Mouse (Mus musculus) forebrain, embryonic 16.5 days (tissue): ENCODE measurements at regions not wholly inside any gene's neighbourhood (a gene's known extent, or its start where the extent isn't known, plus 50 kb on each side); places are given as distances from the start of the nearest gene placed in this dataset.

Source experiments
- ATAC-seq: fragments of 200-750 bp; cut with Nextera tagmentation; 2 replicates; pipeline ENCODE4 v1.8.0; 2017; ENCODE audit warnings: mild to moderate bottlenecking, moderate library complexity
- H3K27ac ChIP-seq: fragments of 300-500 bp; sonication (generic); 2 replicates; pipeline ENCODE4 v1.5.1; 2014; ENCODE audit warnings: low read length, control low read depth
- H3K27me3 ChIP-seq: fragments of 300-500 bp; sonication (generic); replicated peaks from 2 replicates; pipeline ENCODE4 v1.6.1; 2014; ENCODE audit warnings: low read length; ENCODE audit not compliant: control insufficient read depth, insufficient read depth
- H3K36me3 ChIP-seq: fragments of 300-500 bp; sonication (generic); 2 replicates; pipeline ENCODE4 v1.6.1; 2014; ENCODE audit not compliant: control insufficient read depth, insufficient read depth
- H3K4me1 ChIP-seq: fragments of 300-500 bp; sonication (generic); replicated peaks from 2 replicates; pipeline ENCODE4 v1.6.1; 2014; ENCODE audit warnings: low read length; ENCODE audit not compliant: control insufficient read depth, insufficient read depth
- H3K4me2 ChIP-seq: fragments of 300-500 bp; sonication (generic); 2 replicates; pipeline ENCODE4 v1.6.1; 2014; ENCODE audit warnings: mild to moderate bottlenecking, low read length, control low read depth
- H3K4me3 ChIP-seq: fragments of 300-500 bp; sonication (generic); replicated peaks from 2 replicates; pipeline ENCODE4 v1.5.1; 2014; ENCODE audit warnings: mild to moderate bottlenecking, low read length, control low read depth
- H3K9ac ChIP-seq: fragments of 300-500 bp; sonication (generic); replicated peaks from 2 replicates; pipeline ENCODE4 v1.6.1; 2014; ENCODE audit warnings: low read depth, low read length, control low read depth
- H3K9me3 ChIP-seq: fragments of 300-500 bp; sonication (generic); 2 replicates; pipeline ENCODE4 v1.6.1; 2016; ENCODE audit warnings: low read length; ENCODE audit not compliant: control insufficient read depth
- WGBS: fragments of 180-500 bp; shearing (Covaris S2); extraction: QIAGEN DNeasy Blood & Tissue Kit; methylation state at CpG from one replicate; pipeline ENCODE4 v1.1.7; 2014; 5-methylcytosine and 5-hydroxymethylcytosine counted together

GRCm38 (mm10) chr5:29142957-29143356 lies 52.8 kb upstream of the Rnf32 start:
- no peak overlapping the region for H3K9ac ChIP-seq
- H3K4me1 ChIP-seq, result no peaks in the 10 kb centered on the region
- no peak overlapping the region for H3K27ac ChIP-seq
- 60% methylated on average over 2 of the region's 2 CpGs for WGBS
- H3K27me3 ChIP-seq, result no peaks in the 10 kb centered on the region
- H3K36me3 ChIP-seq, result no peaks in the 10 kb centered on the region
- no peak overlapping the region for H3K4me2 ChIP-seq
- H3K4me3 ChIP-seq, result no peak overlapping the region
- no peak for ATAC-seq
- no peaks in the 10 kb centered on the region for H3K9me3 ChIP-seq

DNA sequence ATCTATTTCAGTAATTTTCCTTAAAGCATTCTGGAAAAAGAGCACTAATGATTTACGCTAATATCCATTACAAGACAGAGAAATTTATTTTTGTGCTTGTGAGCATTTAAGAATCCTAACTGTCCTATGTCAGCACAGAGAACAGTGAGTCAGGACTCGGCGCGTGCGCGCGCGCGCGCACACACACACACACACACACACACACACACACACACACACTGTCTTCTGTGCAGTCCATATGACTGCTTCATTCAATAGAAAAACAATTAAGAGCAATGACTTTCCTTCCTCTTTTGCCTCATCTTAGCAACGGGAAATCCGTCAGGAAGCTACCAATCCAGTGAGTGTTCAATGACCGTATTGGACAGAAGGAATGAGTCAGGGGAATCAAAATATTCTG lies 53.3 kb upstream of the Rnf32 start:
- Histone ChIP-seq H3K36me3 (no peaks in the 10 kb centered on the region), H3K9ac (no peak overlapping the region), H3K4me2 (no peak overlapping the region), H3K9me3 (no peaks in the 10 kb centered on the region), H3K4me1 (no peaks in the 10 kb centered on the region), H3K27ac (no peak overlapping the region), H3K4me3 (no peak overlapping the region), H3K27me3 (no peaks in the 10 kb centered on the region)
- WGBS, result 94% methylated on average over 13 of the region's 13 CpGs
- no peak for ATAC-seq

- Histone ChIP-seq H3K4me1 (no peaks in the 10 kb centered on the region), H3K27me3 (no peaks in the 10 kb centered on the region), H3K27ac (no peak overlapping the region), H3K4me2 (no peak overlapping the region), H3K36me3 (no peaks in the 10 kb centered on the region), H3K9ac (no peak overlapping the region), H3K9me3 (no peaks in the 10 kb centered on the region), H3K4me3 (no peak overlapping the region)
- 71% methylated on average over 5 of the region's 5 CpGs for WGBS
- no peak for ATAC-seq
Measured at GRCm38 (mm10) chr5:29137481-29137880, 58.3 kb upstream of the Rnf32 start.

GRCm38 (mm10) chr5:29132261-29132660 lies 63.5 kb upstream of the Rnf32 start:
- no peak overlapping the region for H3K27ac ChIP-seq
- no peak overlapping the region for H3K4me2 ChIP-seq
- no peaks in the 10 kb centered on the region for H3K36me3 ChIP-seq
- no peak overlapping the region for H3K4me3 ChIP-seq
- WGBS, result 17% methylated on average over 3 of the region's 3 CpGs
- no peaks in the 10 kb centered on the region for H3K27me3 ChIP-seq
- no peak overlapping the region for H3K9ac ChIP-seq
- H3K4me1 ChIP-seq, result no peaks in the 10 kb centered on the region
- no peak for ATAC-seq
- H3K9me3 ChIP-seq, result no peaks in the 10 kb centered on the region

DNA sequence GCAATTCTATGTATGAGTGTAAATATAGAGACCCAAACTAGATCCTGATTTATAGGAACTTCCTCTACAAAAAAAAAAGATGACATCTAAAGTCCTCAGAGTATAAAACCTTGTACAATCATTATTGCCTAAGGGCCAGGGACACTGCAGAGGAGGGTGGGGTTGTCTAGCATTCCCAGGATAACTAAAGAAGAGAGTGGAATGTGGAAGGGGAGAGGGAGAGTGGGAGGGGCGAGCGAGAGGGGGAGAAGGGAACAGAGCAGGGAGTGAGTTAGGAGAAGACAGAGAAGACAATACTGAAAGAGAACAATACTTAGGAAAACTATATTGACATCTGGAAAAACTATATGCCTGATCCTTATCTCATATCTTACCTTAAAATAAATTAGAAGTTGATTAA lies 64.0 kb upstream of the Rnf32 start:
- WGBS, result 27% methylated on average over 2 of the region's 2 CpGs
- no peak overlapping the region for H3K4me2 ChIP-seq

GRCm38 (mm10) chr5:29129724-29130123 lies 66.1 kb upstream of the Rnf32 start:
- 93% methylated on average over 3 of the region's 3 CpGs for WGBS
- no peaks in the 10 kb centered on the region for H3K36me3 ChIP-seq

More for the DNA sequence above, 64.0 kb upstream of the Rnf32 start:
- H3K27me3 ChIP-seq, result no peaks in the 10 kb centered on the region
- no peak overlapping the region for H3K9ac ChIP-seq
- H3K9me3 ChIP-seq, result no peaks in the 10 kb centered on the region
- no peaks in the 10 kb centered on the region for H3K4me1 ChIP-seq
- no peak for ATAC-seq
- H3K4me3 ChIP-seq, result no peak overlapping the region
- H3K36me3 ChIP-seq, result no peaks in the 10 kb centered on the region
- no peak overlapping the region for H3K27ac ChIP-seq

DNA sequence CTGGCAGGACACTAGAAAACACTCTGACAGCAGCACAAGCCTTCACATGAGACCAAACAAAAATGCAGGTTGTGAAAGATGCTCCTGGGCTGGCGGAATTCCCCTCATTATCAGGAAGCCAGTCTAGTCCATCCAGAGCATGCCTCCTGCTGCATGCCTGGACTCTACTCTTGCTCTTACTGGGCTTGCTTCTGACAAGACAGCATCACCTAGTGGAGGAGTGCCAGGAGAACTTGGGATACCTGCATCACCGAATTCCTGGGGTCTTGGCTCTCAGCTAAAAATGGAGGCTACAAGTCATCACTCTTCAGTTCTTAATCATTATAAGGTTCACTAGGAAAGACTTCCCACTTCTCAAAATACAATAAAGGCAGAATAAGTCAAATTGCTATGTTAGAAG lies 78.8 kb upstream of the Rnf32 start:
- Histone ChIP-seq H3K9ac (no peak overlapping the region), H3K4me1 (no peaks in the 10 kb centered on the region), H3K4me2 (no peak overlapping the region), H3K27me3 (no peaks in the 10 kb centered on the region), H3K27ac (no peak overlapping the region), H3K9me3 (no peaks in the 10 kb centered on the region), H3K36me3 (no peaks in the 10 kb centered on the region), H3K4me3 (no peak overlapping the region)
- no peak for ATAC-seq
- WGBS, result 59% methylated on average over 2 of the region's 2 CpGs

More at GRCm38 (mm10) chr5:29129724-29130123, 66.1 kb upstream of the Rnf32 start:
- Histone ChIP-seq H3K4me1 (no peaks in the 10 kb centered on the region), H3K4me2 (no peak overlapping the region), H3K9me3 (no peaks in the 10 kb centered on the region), H3K4me3 (no peak overlapping the region), H3K27me3 (no peaks in the 10 kb centered on the region), H3K27ac (no peak overlapping the region), H3K9ac (no peak overlapping the region)
- ATAC-seq, result no peak

- Histone ChIP-seq H3K36me3 (no peaks in the 10 kb centered on the region), H3K4me3 (no peak overlapping the region), H3K9me3 (no peaks in the 10 kb centered on the region), H3K27ac (no peak overlapping the region), H3K4me1 (no peaks in the 10 kb centered on the region), H3K9ac (no peak overlapping the region), H3K27me3 (no peaks in the 10 kb centered on the region), H3K4me2 (no peak overlapping the region)
- ATAC-seq, result no peak
Measured at GRCm38 (mm10) chr5:29112531-29112930, 83.3 kb upstream of the Rnf32 start.

DNA sequence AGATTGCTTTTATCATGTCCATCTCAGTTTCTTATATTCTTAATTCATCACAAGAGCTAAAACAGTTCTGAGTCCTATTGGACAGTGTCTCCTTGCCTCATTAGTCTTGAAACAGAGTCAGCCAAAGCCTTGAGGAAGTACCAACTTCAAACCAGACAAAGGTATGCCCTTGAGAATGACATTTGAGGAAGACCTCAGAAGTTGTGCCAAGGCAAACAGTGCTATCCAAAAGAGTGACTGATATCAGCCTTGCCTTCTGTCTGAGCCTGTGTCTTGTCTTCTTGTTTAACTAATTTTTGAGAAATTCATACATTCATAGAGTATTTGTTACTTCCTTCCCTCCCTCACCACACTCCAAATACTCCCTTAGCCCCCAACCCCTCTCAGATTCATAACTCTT lies 88.5 kb upstream of the Rnf32 start:
- Histone ChIP-seq H3K4me2 (no peak overlapping the region), H3K36me3 (no peaks in the 10 kb centered on the region), H3K9me3 (no peaks in the 10 kb centered on the region), H3K27me3 (no peaks in the 10 kb centered on the region), H3K9ac (no peak overlapping the region), H3K4me1 (no peaks in the 10 kb centered on the region), H3K27ac (no peak overlapping the region), H3K4me3 (no peak overlapping the region)
- no peak for ATAC-seq

GRCm38 (mm10) chr5:29083288-29083687 lies 112.5 kb upstream of the Rnf32 start:
- Histone ChIP-seq H3K27ac (no peak overlapping the region), H3K9ac (no peak overlapping the region)
- 91% methylated on average over 1 of the region's 1 CpGs for WGBS

More at GRCm38 (mm10) chr5:29083288-29083687, 112.5 kb upstream of the Rnf32 start:
- no peak overlapping the region for H3K4me2 ChIP-seq
- no peaks in the 10 kb centered on the region for H3K4me1 ChIP-seq
- no peaks in the 10 kb centered on the region for H3K27me3 ChIP-seq
- no peaks in the 10 kb centered on the region for H3K36me3 ChIP-seq
- ATAC-seq, result no peak
- no peak overlapping the region for H3K4me3 ChIP-seq
- H3K9me3 ChIP-seq, result no peaks in the 10 kb centered on the region
